Mouse (Mus musculus): Measurements from ENCODE around the gene Stard8. TPM values are rescaled to one million over a fixed set of nuclear protein-coding genes. Genes with fewer than 3 reads are reported as not detected.
"Not testable (repeated sequence)": the region's sequence is repeated elsewhere in the genome, so short reads cannot be mapped to it uniquely, and the experiment has no call there.

The Stard8 gene
- polyA plus RNA-seq, 1 experiment: 9.0 TPM

DNA sequence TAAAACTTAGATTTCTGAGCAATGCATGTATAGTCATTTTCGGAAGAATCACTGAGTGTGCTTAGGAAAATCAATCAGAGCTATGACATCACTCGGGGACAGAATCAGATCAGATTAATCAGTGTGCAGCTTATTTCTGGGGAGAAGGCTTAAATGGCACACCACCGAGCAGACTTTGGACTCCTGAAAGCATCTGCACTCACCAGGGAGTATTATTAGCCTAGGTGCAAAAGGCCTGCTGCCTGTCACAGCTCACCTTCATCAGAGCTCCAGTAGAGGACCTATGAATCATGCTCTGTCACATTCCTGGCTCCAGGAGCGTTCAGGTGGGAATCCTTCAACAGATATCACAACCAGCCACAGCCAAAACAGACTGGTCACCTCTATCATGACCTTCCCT lies 73.4 kb downstream of the Stard8 start:
- Histone ChIP-seq H3K27me3 (ENCODE audit: control insufficient read depth, insufficient read depth, low read length) (no peaks in the 10 kb centered on the region), H3K4me1 (ENCODE audit: control insufficient read depth, insufficient read depth, low read length) (no peaks in the 10 kb centered on the region), H3K27ac (ENCODE audit: insufficient read depth, low read length) (no peak overlapping the region), H3K4me3 (replicated peaks; ENCODE audit: insufficient read depth, low read depth, low read length) (no peak overlapping the region)
- no peak for TF ChIP-seq CTCF (IDR thresholded peaks at IDR 0.05; ENCODE audit: borderline replicate concordance, insufficient read depth, low read depth, low read length)
- no peak for TF ChIP-seq POLR2A (IDR thresholded peaks at IDR 0.05; ENCODE audit: borderline replicate concordance, insufficient read depth, low read length)
- WGBS: 78% methylated on average over 4 of the region's 4 CpGs
- no peak for DNase-seq

DNA sequence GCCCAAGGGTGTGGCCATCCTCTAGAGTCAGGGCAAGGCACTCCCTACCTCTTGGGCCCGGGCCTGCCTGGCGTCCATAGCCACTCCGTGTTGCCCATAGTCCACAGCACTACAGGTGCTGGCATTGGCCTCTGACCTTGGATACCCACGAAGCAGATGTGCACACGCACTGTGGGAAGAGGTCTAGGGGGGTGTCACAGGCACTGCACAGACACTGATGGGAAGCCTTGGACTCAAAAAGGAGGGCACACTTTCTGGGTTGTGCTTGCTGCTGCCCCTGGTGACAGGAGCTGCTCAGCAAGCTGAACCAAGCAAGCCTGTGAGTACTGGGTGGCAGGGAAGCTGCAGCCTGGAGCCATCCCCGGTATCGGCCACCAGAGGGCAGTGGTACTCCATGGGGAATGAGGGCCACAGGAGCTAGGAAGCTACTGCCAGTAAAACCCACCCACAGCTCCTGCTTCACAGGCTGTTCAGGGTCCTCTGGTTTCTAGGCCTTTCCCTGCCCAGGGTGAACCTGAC lies 75.4 kb downstream of the Stard8 start:
- 73% methylated on average over 5 of the region's 7 CpGs for WGBS
- not testable (repeated sequence) for H3K27ac ChIP-seq (ENCODE audit: insufficient read depth, low read length); H3K4me3 ChIP-seq (replicated peaks; ENCODE audit: insufficient read depth, low read depth, low read length); H3K27me3 ChIP-seq (ENCODE audit: control insufficient read depth, insufficient read depth, low read length); DNase-seq; H3K4me1 ChIP-seq (ENCODE audit: control insufficient read depth, insufficient read depth, low read length)

DNA sequence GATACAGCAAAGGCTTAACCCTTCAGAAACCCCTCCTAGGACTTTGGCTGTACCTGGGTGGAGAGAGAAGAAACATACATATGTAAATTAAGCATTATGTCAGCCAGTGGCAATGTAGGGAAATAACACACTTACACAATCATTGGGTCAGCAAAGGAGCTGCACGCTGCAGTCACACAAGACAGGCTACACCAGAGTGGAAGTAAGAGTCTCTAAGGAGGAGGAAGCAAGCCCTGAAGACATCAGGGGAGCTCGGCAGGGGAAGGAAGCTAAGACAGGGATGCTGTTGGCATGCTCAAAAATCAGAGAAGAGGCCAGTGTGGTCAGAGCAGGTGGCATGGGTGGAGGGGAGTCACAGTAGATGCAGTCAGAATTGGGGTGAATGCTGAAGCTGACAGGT lies 89.7 kb downstream of the Stard8 start:
- 64% methylated on average over 2 of the region's 2 CpGs for WGBS

GRCm38 (mm10) chrX:99111088-99111724 lies 108.2 kb downstream of the Stard8 start:
- H3K4me3 ChIP-seq (replicated peaks; ENCODE audit: insufficient read depth, low read depth, low read length); H3K4me1 ChIP-seq (ENCODE audit: control insufficient read depth, insufficient read depth, low read length); DNase-seq; H3K27ac ChIP-seq (ENCODE audit: insufficient read depth, low read length); H3K27me3 ChIP-seq (ENCODE audit: control insufficient read depth, insufficient read depth, low read length): not testable (repeated sequence)
- 58% methylated on average over 7 of the region's 10 CpGs for WGBS

More for the DNA sequence above, 89.7 kb downstream of the Stard8 start:
- Histone ChIP-seq H3K4me3 (replicated peaks; ENCODE audit: insufficient read depth, low read depth, low read length) (no peak overlapping the region), H3K27ac (ENCODE audit: insufficient read depth, low read length) (no peak overlapping the region), H3K27me3 (ENCODE audit: control insufficient read depth, insufficient read depth, low read length) (no peaks in the 10 kb centered on the region), H3K4me1 (ENCODE audit: control insufficient read depth, insufficient read depth, low read length) (no peaks in the 10 kb centered on the region)
- no peak for DNase-seq
- TF ChIP-seq POLR2A (IDR thresholded peaks at IDR 0.05; ENCODE audit: borderline replicate concordance, insufficient read depth, low read length): no peak
- no peak for TF ChIP-seq CTCF (IDR thresholded peaks at IDR 0.05; ENCODE audit: borderline replicate concordance, insufficient read depth, low read depth, low read length)

DNA sequence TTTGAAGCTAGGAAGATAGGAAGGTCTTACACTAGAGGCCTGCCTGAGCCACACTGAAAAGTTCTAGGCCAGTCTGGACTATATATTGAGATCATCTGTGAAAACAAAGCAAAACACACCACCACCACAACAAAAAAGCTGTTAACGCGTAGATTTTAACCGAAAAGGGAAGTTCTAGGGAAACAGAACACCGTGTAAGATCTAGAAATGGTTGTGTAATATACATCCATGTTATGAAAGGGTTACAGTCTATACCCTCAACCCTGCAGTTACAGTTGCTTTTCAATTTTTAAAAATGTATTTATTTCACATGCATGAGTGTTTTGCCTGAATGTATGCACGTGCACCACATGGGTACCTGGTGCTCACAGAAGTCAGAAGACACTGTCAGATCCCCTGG lies 116.5 kb downstream of the Stard8 start:
- TF ChIP-seq CTCF (IDR thresholded peaks at IDR 0.05; ENCODE audit: borderline replicate concordance, insufficient read depth, low read depth, low read length) (no peak), POLR2A (IDR thresholded peaks at IDR 0.05; ENCODE audit: borderline replicate concordance, insufficient read depth, low read length) (no peak)
- DNase-seq: no peak
- H3K4me3 ChIP-seq (replicated peaks; ENCODE audit: insufficient read depth, low read depth, low read length): no peak overlapping the region
- H3K27me3 ChIP-seq (ENCODE audit: control insufficient read depth, insufficient read depth, low read length): no peaks in the 10 kb centered on the region
- no peaks in the 10 kb centered on the region for H3K4me1 ChIP-seq (ENCODE audit: control insufficient read depth, insufficient read depth, low read length)
- no peak overlapping the region for H3K27ac ChIP-seq (ENCODE audit: insufficient read depth, low read length)
- 94% methylated on average over 5 of the region's 5 CpGs for WGBS

Other genes with a start within 250 kb of the Stard8 start
- gene Ophn1, start 112.2 kb upstream of the Stard8 start, polyA plus RNA-seq (2012; rRNA removed): 30.7 and 30.8 TPM in 2 replicates
- 22.0 and 23.6 TPM in 2 replicates for gene Yipf6, start 66.9 kb upstream of the Stard8 start, polyA plus RNA-seq (2012; rRNA removed)
- gene Efnb1, start 132.9 kb downstream of the Stard8 start, polyA plus RNA-seq (2012; rRNA removed): 4.6 and 5.3 TPM in 2 replicates